Mouse (Mus musculus) left cerebral cortex, postnatal 36 days (tissue): ENCODE measurements around the gene Atp5d. TPM values are rescaled to one million over a fixed set of nuclear protein-coding genes. Genes with fewer than 3 reads are reported as not detected.

ENCODE experiments used
- DNase-seq, 2 experiments: peaks; one replicate each; pipeline ENCODE4 v3.0.0; 2021 to 2022; ENCODE audit warnings: low spot score in 2 of 2, mixed read lengths in 1 of 2
- intact Hi-C: fragments of 180-260 bp; cut with DNase I; formaldehyde crosslinking; loops from one replicate; pipeline ENCODE4 v1.15.1; 2025
- total RNA-seq, 2 experiments: library from RNA; stranded (reverse); gene quantifications; 2 replicates each; pipeline ENCODE4 v1.2.3; 2021

Atp5d gene
- total RNA-seq, 2 experiments from 2014 or later = 334 to 384 TPM

DNA sequence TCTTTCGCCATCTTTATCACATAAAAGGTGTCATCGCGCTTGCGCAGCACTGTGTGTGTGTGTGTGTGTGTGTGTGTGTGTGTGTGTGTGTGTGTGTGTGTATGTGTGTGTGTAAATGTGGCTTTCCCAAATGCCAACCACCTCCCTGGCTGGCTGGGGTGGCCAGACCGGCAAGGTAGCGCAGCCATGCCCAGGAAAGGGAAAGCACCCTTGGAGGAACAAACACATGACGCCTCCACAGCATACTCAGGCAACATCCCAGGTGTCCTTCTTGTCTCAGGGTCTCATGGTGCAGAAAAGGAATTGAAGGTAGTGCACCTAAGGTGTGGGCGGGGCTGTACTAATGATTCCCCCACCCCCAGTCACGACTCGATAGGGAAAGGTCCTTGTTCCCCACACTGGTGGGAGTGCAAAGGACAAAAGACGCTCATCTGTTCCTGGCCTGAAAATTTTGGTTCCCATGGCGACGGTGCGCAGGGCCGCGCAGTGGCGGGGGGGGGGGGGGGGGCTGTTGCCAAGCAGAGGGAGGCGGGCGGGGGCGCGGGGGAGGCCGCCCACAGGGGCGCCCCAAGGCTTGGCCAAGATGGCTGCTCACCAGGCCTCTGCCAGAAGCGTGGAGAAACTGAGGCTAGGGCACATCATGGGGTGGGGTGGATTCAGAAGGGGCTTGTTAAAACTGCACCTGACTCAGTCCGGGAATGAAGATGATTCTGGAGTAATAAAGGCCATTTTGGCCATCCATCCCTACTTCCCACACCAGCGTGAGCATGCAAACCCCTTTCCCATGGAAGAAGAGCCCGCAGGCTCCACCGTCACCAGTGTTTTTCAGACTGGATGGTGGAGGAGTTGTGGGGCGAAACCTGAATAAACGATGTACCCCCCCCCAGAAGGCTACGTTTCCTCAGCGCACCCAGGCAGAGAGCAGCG, 543 bp upstream of the Atp5d start:
- intact Hi-C loops = no loop called here
- peak in 1 of 2 experiments; percentile 66 for DNase-seq

DNA sequence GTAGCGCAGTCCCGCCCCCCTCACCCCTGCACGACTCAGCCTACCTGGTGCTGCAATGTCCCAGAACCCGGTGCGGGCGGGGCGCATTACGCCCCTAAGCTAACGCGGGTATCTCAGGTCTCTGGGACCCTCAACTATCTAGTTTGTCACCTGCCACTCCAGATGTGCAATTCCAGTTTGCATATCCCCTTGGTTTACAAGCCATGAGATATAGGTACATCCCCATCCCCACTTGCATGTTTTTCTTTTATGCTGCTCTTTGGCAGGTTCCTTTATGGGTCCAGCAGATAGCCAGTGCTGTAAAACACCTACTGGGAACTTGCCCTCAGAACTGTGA, 975 bp downstream of the Atp5d start:
- intact Hi-C loops = no loop called here
- no peak for DNase-seq

DNA sequence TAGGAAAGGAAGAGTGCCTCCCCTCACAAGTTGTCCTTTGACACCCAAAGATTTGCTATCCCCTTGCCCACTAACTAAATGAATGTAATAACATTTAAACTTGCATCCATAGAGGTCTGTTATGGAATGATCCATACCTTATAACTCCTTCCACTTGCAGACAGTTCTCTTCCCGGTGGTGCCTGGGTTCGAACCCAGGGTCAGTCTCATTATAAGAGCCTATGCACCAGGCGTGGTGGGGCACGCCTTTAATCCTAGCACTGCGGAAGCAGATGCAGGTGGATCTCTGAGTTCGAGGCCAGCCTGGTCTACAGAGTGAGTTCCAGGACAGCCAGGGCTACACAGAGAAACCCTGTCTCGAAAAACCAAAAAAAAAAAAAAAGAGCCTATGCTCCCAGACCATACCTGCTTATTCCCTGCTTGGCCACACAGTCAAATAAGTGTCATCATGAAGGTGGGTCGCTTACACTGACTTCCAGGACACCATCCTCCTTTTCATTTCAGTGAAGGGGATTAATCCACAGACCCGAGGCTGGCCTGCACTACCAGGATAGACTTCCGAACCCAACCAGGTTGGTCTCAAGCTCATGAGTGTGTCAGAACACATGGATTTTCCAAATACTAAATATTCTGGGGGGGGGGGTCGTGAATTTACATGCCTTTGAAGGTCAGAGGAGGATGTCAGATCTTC, 1.7 kb downstream of the Atp5d start:
- DNase-seq = no peak
- intact Hi-C loops = no loop called here

DNA sequence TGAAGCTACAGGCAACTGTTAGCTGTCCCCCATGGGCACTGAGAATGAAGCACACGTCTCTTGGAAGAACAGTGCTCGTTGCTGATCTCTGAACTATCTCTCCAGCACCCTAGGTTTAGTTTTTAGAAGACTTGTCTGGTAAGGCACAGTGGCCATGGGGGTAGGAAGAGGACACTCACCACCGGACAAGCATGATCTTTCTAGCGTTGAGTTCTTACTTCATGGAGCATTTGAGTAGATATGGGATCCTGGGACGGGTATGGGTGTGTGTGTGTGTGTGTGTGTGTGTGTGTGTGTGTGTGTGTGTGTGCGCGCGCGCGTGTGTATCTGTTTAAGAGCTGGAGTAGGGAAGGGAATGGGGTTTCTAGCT, 2.2 kb downstream of the Atp5d start, which contains the start of gene Cbarp:
Gene Cbarp, minus strand, starts transcription at position 170 of the 370 bp plus-strand sequence.
- DNase-seq = no peak
- intact Hi-C loops = no loop called here

DNA sequence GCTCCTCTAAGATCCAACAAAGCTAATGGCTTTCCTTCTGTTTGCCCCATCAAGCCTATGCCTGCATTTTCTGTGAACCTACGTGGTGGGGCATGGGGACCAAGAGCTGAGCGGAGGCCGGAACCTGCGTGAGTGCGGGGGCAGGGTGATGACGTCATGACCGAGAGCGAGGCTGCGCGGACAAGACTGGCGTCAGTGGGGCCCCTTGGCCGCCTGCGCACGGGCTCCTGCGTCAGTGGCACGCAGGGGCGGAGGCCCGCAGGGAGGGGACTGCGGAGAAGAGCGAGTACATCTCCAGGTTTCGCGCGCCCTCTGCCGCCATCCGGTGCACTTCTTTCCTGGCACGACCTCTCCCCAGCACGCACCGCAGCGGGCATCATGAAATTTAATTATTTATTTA, 2.8 kb downstream of the Atp5d start:
- intact Hi-C loops = no loop called here

DNA sequence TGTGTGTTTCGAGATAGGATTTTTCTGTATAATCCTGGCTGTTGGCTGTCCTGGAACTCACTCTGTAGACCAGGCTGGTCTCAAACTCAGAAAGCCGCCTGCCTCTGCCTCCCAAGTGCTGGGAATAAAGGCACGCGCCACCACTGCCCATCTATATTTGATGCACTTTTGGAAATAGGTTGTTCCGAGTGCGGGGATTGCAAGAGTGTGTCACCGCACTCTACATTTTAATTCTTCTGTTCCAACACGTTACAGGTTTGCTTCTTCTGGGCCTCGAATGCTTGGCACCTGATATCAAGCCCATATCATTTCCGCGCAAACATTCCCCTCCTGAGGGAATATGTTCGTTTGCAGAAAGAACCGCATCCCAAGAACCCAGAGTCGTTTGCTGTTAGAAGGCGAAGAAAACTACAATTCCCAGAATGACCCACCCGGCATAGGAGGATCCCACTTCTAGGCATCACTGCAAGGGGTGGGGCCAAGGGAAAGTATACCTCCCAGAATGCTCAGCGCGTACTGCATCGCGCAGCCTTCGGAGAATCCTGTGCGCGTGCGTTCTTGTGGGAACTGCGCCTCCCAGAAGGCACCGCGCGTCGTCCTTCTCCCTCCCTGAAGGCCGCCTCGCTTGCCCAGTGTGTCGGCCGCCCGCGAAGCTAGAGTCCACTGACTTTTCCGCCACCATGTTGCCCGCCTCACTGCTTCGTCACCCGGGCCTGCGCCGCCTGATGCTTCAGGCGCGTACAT, 3.5 kb downstream of the Atp5d start:
- DNase-seq = peak; percentile 91 to 94
- intact Hi-C loops = loop anchor here (1.0 kb wide), 1 partner anchor 158 kb away; the partner anchor contains the start of gene Tmem259

More for the DNA sequence above, 2.8 kb downstream of the Atp5d start:
- peak; percentile 98 to 99 for DNase-seq

DNA sequence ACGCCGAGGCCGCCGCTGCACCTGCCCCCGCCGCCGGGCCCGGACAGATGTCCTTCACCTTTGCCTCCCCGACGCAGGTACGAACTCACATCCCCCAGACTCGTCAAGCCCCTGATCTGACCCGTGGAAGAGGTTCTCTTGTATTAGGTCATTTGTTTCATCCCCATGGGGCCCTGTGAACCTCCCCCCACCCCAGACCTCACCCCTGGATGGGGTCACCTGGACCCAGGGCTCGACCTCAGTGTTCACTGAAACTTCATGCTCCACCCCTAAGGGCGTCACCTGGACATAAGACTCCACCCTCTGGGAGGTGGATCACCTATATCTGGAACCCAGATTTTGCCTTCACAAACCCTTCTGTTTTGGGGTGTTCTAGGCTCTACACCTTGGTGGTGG, 4.1 kb downstream of the Atp5d start:
- DNase-seq = no peak
- intact Hi-C loops = loop anchor here (1.0 kb wide), 1 partner anchor 158 kb away; the partner anchor contains the start of gene Tmem259

DNA sequence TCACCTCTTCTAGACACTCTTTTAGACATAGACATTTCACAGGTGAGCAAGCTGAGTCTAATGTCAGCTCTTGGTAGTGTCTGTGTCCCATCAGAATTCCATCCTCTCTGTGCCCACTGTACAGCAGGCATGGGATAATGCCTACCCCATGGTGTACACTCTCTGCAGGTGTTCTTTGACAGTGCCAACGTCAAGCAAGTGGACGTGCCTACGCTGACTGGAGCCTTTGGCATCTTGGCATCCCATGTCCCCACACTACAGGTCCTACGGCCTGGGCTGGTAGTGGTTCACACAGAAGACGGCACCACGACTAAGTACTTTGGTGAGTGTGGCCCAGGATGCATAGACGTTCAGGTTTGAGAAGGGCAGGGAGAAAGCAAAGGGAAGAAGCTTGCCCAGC, 5.2 kb downstream of the Atp5d start:
- no peak for DNase-seq
- intact Hi-C loops = no loop called here

DNA sequence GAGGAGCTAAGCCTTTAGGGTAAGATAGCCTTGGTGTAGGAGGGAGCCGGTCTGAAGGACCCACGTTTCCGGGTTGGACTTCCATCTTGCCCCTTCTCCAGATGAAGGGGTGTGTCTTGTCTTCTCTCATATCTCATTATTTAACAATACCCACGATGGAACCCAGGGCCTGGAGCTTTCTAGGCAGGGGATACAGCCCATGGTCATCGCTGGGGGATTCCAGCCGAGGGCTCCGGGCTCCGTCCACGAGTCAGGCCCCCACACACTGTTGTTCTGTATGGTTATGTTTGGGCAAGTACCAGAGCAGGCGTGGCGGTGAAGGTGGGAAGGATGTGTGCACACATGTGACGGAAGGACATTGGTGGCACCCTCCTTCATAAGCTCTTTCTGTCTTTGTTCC, 5.7 kb downstream of the Atp5d start:
- intact Hi-C loops = no loop called here
- no peak for DNase-seq

DNA sequence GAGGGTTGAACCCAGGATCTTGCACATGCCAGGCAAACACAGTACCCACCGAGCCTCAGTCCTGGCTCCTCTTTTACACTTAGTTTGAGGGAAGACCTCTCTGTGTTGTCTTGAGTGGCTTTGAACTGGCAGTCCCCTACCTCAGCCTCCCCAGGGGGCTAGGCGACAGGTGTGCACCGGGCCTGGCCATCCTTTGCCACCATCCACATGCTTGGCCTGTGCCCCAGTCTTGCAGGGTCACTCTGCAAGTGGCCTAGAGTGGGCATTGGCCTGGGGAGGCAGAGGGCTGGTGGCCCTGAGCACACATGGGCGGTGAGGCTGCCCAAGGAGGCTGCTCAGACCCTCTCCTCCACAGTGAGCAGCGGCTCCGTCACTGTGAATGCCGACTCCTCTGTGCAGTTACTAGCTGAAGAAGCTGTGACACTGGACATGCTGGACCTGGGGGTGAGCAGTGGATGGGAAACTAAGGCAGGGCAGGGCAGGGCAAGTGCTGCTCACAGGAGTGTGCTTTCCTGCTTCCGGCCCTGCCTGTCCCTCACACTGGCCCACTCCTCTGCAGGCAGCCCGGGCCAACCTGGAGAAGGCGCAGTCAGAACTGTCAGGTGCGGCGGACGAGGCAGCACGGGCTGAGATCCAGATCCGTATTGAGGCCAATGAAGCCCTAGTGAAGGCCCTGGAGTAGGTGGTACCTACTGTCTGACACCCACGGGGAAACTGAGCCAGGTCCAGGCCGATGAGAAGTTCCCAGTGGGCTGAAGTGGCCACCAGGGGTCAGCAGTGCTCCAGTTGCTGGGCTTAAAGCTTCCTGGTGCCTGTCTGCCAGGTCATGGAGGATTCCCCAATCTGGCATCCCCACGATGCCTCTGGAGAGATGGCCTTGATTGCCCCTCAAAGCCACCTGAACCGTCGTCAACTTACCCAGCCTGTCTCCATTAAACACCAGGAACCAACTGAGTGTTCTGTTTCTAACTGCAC, 6.7 kb downstream of the Atp5d start:
- DNase-seq = peak; percentile 74 to 79
- intact Hi-C loops = no loop called here

DNA sequence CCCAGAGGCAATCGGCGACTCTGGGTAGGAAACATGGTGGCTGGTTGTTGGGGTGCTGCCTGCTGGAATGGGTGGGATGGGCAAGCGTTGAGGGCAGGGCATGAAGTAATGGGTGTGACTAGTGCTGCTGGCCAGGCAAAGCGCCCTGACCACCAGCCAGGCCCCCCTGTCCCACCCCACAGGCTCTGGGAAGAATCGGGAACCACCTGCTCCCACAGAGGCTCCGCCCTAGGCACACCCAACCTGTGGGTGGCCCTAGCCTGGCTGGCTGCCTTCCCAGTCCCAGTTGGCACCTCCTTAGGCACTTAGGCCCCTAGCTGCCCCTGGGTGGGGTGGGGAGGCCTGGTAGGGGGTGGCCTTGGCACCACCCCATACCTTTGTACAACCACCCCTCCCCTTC, 7.5 kb downstream of the Atp5d start:
- DNase-seq = no peak
- intact Hi-C loops = no loop called here

DNA sequence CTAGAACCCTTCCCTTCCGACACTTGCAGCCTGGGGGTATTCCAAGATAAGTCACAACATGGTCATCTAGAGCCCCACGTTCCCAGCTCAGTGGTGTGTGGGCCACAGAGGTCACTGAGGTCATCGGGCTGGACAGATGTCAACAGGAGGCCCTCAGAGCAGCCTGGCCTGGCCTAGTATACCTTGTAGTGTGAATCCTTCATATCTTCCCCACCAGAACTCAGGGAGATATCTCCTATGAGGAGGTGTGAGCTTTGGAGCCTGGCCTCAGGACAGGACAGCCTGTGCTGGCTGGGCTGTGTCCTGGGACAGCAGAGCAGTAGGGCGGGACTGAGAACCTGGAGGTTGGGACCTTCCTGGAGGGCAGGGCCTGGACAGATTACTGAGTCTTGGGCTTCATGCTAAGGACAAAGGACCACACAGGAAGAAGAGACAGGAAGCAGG, 8.2 kb downstream of the Atp5d start:
- no peak for DNase-seq
- intact Hi-C loops = no loop called here

DNA sequence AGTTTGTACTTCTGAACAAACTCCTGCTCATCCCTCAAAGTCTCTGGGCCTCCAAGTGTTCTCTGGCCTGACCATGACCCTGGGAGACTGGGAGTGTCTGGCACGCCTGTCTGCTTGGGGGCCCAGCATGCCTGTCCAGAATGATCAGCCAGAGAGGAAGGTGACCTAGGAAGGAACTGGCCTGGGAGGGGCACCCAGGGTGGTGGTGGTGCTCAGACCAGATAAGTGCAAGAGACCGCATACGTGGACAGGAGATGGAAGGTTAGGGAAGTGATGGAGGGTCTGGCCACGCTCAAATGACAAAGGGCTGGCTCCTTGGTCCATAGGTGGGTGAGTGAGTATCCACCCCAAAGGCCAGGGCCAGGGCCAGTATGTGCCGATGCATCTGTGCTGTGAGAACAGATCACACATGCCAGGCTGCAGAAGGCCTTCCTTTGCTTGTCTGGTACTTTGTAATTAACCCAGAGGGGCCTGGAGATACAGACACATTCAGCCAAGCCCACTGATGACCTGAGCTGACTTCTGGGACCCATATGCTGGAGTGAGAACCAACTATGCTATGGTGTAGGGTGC, 8.8 kb downstream of the Atp5d start:
- no peak for DNase-seq
- intact Hi-C loops = no loop called here

DNA sequence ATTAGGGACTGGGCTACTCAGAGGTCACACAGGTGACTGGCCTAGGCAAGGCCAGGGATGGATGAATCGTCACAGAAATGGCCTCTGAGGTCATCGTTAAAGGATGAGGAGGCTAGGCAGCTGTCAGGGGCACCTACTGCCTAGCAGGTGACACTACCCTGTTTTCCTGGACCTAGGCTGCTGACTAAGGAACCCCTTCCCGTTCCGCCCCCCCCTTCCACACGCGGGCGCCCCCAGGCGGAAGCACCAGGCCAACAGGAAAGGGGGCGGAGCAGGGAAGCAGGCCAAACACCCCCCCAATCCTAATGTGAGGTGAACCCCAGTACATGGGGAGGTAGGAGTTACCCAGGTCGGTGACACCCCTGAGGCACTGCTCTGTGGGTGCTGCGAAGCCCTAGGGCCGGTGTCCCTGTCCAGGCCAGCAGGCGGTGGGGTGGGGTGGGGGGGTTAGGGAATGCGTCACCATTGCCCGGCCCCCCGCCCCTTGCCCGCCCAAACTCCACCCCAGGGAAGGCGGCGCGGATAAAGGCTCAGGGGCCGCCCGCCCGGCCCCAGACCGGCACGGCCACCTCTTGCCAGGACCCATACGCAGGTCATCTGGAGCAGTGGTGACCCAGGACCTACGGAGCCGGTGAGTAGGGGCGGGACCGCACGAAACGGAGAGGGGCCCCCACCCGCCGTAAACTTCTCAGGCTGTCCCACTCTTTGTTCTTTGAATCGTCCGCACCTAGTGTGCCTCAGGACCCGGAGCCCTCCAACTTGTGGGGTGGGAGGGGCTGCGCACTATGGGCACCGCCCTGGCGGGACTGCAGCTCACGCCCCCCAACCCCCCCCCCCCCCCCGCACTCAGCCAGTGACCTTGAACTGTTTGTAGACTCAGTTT, 9.5 kb downstream of the Atp5d start, which contains the start of gene Midn:
Gene Midn, plus strand, starts transcription at position 554 of the 883 bp plus-strand sequence.
- intact Hi-C loops = loop anchor here (1.0 kb wide), 1 partner anchor 17 kb away; the partner anchor contains the start of gene Cirbp
- DNase-seq = peak; percentile 74 to 76

DNA sequence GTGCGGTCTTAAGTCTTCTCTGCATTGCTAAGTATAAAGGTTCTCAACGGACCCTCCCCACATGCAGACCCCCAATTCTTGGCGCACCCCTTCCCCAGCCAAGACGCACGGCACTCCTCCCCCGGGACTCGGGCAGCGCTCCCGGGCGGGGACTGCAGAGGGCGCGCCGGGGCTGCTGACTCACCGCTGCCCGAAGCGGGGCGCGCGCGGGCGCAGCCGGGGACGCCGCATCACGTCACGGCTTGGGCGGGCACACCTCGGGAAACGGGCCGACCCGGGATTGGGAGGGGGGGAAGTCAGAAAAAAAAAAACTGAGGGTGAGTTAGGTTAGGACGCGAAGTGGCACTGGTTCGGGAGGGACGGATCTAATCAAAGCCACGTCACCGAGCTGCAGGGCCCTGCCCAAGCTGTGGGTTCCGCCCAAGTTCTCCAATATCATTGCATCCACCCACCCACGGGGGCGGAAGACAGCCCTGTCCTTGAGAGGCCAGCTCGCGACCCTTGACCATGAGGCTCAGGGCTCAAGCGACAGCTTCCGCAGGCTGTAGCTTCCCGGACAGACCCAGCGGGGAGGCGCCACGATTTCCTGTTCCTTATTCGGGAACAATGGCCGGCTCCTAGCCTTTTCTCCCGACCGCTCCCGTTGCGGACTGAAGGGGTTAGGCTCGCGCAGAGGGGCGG, 10.3 kb downstream of the Atp5d start:
- peak; percentile 93 to 96 for DNase-seq
- intact Hi-C loops = loop anchor here (1.0 kb wide), 2 partner anchors 9 to 17 kb away; partner anchors contain the start of gene Cirbp

DNA sequence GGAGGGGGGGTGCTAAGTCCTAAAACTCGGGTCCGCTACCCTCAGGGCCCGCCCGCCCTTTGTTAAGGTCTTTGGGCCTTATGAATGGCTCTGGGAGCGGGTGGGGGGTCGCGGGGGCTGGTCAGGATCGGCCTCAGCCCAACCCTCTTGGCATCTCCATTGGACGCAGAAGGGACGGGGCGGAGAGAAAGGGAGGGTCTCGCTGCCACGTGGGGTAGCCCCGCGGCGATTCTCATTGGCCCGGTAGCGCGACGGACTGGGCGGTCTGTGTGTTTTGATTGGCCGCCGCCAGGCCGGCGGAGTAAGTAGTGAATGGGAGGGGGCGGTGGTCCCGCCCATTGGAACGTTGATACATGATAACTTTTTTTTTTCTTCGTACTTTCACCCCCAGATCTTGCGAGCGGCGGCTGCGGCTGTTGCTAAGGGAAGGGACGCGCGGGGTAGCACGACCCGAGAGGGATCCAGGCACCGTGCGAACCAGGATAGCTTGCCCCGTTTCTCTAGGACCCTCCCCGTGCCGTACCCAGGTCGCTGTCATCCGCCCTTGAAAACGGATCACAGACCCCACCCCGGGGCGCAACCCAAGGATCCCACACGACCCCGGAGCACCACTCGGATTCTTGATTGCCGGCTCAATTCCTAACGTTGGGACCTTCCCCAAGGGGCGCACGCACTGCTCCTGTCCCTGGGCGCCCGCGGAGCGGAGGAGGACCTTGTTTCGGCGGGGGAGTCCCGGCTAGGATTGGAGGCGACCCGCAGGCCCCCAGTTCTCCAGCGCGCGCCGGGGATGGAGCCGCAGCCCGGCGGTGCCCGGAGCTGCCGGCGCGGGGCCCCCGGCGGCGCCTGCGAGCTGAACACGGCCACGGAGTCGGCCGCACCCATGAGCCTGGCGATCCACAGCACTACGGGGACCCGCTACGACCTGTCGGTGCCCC, 11.1 kb downstream of the Atp5d start:
- DNase-seq = peak; percentile 97 to 99
- intact Hi-C loops = loop anchor here (1.0 kb wide), 1 partner anchor 8 kb away; no protein-coding TSS in a partner anchor
